Mouse (Mus musculus): ENCODE data around the gene Cachd1.

- no peak for TF ChIP-seq CTCF (conservative IDR thresholded peaks at IDR 0.05; ENCODE audit: low read length)
- no peak for TF ChIP-seq NANOG (IDR thresholded peaks at IDR 0.05; ENCODE audit: borderline replicate concordance, low read length)
Observed at GRCm38 (mm10) chr4:100911658-100912057, 135.2 kb downstream of the Cachd1 start.
